Mouse (Mus musculus) layer of hippocampus, adult 2 months (tissue): Measurements from ENCODE around the gene Hdac9. TPM values are rescaled to one million over a fixed set of nuclear protein-coding genes. Genes with fewer than 3 reads are reported as not detected.

Experiments used
- DNase-seq, 2 experiments: peaks; one replicate each; pipeline ENCODE4 v3.0.0; 2022; ENCODE audit warnings: low spot score in 2 of 2
- H3K27ac ChIP-seq: fragments of 200-600 bp; 2 replicates; pipeline ENCODE4 v1.8.1; 2022
- H3K4me3 ChIP-seq: fragments of 200-600 bp; 2 replicates; pipeline ENCODE4 v1.8.1; 2022; ENCODE audit warnings: mild to moderate bottlenecking
- CTCF ChIP-seq: fragments of 200-600 bp; conservative IDR thresholded peaks from 2 replicates; pipeline ENCODE4 v1.8.1; 2022; ENCODE audit warnings: antibody characterized with exemption, mild to moderate bottlenecking, moderate library complexity
- total RNA-seq, 2 experiments: library from RNA; stranded (reverse); gene quantifications; 2 replicates each; pipeline ENCODE4 v1.2.3; 2021

Gene Hdac9
- total RNA-seq, 2 experiments from 2014 or later = 34.7 to 35.2 TPM

DNA sequence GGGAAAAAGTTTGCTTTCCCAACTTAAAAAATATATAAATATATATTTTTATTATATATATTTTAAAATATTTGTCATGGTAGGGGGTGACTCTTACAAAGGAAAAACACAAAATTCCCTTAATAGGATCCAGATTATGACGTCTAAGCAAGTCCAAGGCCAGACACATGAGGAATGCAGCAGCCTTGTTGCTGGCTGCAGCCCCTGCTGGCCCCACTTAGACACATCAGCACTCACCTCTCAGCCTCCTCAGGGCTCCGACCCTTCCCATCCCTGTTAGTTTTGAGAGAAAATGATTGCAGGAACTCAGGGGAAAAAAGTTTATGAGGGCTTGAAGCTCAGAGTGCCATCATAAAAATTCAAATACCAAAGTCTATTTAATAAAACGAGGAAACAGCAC lies 746.3 kb downstream of the Hdac9 start:
- TF ChIP-seq CTCF = no peak
- H3K4me3 ChIP-seq = no peak overlapping the region
- DNase-seq = no peak
- H3K27ac ChIP-seq = no peak overlapping the region

DNA sequence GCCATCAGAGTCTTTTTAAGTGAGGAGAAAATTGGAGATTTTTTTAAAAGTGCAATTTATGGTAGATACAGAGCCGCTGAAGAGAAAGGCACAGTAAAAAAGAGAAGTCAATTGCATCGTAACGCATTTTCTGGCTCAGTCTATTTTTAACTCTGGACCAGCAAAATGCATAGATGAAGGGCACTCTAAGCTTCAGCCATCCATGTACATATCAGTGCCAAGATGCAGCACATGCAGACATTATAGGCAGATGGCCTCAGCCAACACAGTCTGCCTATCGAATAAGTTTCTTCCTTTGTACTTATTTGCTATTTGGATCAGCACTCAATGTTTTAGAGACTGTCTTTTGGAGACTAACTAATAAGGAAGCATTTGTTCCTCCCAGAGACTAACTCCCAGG lies 751.2 kb downstream of the Hdac9 start:
- H3K27ac ChIP-seq = 0 out of 2 replicates have a peak overlapping the region, but pooled peaks have one; percentile 3
- DNase-seq = no peak
- no peak overlapping the region for H3K4me3 ChIP-seq
- TF ChIP-seq CTCF = no peak

- Histone ChIP-seq H3K27ac (no peak overlapping the region), H3K4me3 (no peak overlapping the region)
- no peak for TF ChIP-seq CTCF
- no peak for DNase-seq
These were observed 760.6 kb downstream of the Hdac9 start for GRCm38 (mm10) chr12:34156301-34156700.

DNA sequence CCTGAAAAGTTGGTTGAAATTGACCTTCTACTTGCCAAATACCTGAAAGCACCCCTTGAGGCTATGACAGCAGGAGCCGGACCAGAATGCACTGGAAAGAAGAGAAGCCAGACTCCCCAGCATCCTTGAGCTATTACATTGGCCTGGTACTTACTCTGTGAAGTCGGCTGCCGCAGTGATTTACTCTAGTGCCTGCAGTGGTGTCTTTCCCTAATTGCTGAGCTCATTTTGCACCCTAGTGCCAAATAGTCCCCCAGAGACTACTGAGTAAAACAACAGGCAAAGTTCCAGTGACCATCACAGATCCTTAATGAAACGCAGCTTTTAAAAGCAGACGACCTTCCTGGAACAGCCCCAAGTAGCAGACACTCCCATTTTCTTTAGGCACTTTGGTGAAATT lies 761.2 kb downstream of the Hdac9 start:
- no peak overlapping the region for H3K4me3 ChIP-seq
- H3K27ac ChIP-seq = no peak overlapping the region
- no peak for TF ChIP-seq CTCF
- no peak for DNase-seq

- TF ChIP-seq CTCF = no peak
- no peak for DNase-seq
These were observed 762.1 kb downstream of the Hdac9 start for GRCm38 (mm10) chr12:34154757-34155156.

GRCm38 (mm10) chr12:34151336-34151735 lies 765.6 kb downstream of the Hdac9 start:
- TF ChIP-seq CTCF = no peak
- DNase-seq = no peak
- Histone ChIP-seq H3K27ac (no peak overlapping the region), H3K4me3 (no peak overlapping the region)

More at GRCm38 (mm10) chr12:34154757-34155156, 762.1 kb downstream of the Hdac9 start:
- no peak overlapping the region for H3K27ac ChIP-seq
- H3K4me3 ChIP-seq = no peak overlapping the region

GRCm38 (mm10) chr12:34142743-34143142 lies 774.2 kb downstream of the Hdac9 start:
- Histone ChIP-seq H3K4me3 (no peak overlapping the region), H3K27ac (no peak overlapping the region)
- TF ChIP-seq CTCF = no peak
- no peak for DNase-seq

- Histone ChIP-seq H3K27ac (no peak overlapping the region), H3K4me3 (no peak overlapping the region)
- no peak for DNase-seq
- no peak for TF ChIP-seq CTCF
These were observed 803.6 kb downstream of the Hdac9 start for GRCm38 (mm10) chr12:34113336-34113735.

DNA sequence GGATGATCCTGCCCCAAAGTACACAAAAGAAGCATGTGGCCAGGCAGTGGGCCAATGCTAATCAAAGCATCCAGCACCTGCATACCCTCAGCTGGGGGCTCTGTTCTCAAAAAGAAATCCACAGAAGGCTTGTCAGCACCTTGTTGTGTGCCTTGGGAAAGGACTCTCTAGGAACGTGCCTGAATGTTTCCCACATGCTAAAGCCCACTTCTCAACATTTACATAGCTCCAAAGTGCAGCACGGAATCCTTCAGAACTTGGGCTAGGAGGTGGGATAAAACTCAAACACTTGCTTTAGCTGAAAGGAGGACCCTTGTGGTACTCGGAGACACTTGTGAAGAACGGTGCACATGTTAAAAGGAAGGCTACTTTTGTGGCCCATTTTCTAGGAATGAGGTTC lies 823.9 kb downstream of the Hdac9 start:
- DNase-seq = no peak
- H3K4me3 ChIP-seq = no peak overlapping the region

GRCm38 (mm10) chr12:34091851-34092250 lies 825.0 kb downstream of the Hdac9 start:
- Histone ChIP-seq H3K4me3 (no peak overlapping the region), H3K27ac (no peak overlapping the region)
- DNase-seq = no peak
- TF ChIP-seq CTCF = no peak

More for the DNA sequence above, 823.9 kb downstream of the Hdac9 start:
- H3K27ac ChIP-seq = no peak overlapping the region
- no peak for TF ChIP-seq CTCF

- Histone ChIP-seq H3K27ac (no peak overlapping the region), H3K4me3 (no peak overlapping the region)
- no peak for DNase-seq
- TF ChIP-seq CTCF = no peak
These were observed 829.5 kb downstream of the Hdac9 start for GRCm38 (mm10) chr12:34087292-34087942.

DNA sequence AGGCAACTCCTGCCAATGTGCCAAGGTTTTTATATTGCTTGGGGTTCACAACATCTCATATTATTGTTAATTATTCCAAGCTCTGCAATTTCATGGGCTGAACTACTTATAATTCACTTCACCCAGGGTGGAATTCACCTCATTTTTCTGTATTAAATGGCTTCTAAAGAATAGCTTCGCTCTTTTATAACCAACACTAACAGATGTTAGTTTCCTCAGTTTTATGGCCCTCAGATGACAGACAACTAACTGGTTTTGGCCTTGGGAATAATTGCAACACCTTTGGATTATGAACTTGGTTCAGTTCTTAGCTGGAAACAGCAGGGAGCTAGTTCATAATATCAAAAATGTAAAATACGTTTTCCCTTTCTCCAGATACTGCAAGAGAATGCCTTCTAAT lies 839.9 kb downstream of the Hdac9 start:
- Histone ChIP-seq H3K27ac (no peak overlapping the region), H3K4me3 (no peak overlapping the region)
- no peak for TF ChIP-seq CTCF
- DNase-seq = no peak

DNA sequence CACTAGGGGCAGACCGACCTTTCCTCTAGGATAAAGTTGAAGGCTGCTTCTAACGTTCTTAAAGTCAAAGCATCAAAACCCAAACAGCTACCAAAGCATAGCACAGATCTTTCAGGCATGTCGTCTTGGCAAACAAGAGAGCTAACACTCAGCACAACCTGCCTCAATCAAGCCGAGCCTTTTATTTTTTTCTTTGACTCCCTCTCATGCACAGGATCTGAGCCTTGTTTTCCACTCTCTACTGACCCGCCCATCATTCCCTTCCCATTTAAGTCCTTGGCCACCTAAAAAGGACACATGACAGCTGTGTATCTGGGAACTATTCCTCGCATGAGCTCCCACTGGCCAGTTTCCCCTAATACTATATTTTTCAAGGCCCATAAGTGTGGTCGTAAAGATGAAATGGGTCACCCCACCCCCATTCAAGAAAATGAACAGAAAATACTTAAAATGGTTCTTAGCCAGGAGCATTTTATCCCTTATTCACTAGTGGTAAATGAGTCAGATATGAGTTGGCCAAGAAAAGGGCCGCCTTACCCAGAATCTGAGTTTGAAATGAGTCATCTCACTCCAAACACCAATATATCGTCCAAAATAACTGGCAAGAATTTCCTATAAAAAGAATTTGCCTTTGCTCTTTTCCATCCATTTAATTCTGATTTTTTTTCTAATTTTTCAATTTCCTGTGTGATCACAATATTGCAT lies 840.9 kb downstream of the Hdac9 start:
- no peak for DNase-seq
- Histone ChIP-seq H3K27ac (no peak overlapping the region), H3K4me3 (no peak overlapping the region)
- TF ChIP-seq CTCF = no peak

- no peak for TF ChIP-seq CTCF
- Histone ChIP-seq H3K4me3 (no peak overlapping the region), H3K27ac (0 out of 2 replicates have a peak overlapping the region, but pooled peaks have one; percentile 20)
- DNase-seq = peak in 1 of 2 experiments; percentile 42
These were observed 864.4 kb downstream of the Hdac9 start for GRCm38 (mm10) chr12:34052508-34052907.
